Mouse (Mus musculus): Measurements from ENCODE around the gene Sipa1l3. TPM values are rescaled to one million over a fixed set of nuclear protein-coding genes. Genes with fewer than 3 reads are reported as not detected.

The Sipa1l3 gene
- polyA plus RNA-seq, 1 experiment from 2014 or later = 10.3 TPM

DNA sequence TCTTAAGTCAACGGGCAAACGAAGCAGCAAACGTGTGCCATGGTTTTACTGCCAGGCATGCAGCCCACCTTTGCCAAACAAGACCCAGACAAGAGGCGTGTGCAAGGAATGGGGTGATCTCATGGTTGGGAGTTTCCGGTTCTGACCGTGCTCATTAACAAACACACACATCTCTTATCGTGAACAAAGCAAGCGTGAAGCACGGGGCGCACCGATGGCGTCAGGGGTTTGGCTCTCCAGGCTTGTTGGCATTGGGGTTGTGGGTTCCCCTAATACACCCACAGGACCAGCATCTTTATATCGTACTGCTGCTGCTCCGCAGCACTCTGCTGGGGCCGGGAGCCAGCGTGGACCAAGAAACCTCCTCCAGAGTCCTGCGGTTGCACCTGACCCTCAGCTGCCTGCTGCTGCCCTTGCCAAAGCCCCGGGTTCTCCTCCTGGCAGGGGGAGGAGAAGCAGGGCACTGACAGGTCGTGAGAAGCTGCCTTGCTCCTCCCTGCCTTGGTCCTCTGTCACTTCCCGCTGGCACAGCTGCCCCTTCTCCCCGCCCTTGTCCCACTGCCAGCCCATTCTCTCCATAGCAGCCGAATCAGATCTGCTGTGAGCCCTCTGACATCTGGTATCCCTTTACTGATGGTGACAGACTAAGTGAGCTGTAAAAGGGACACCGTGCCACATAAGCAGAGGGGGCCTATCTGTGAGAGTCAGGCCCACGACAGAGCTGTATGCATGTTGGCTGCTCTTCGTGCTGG, 126.5 kb downstream of the Sipa1l3 start:
- 96% methylated on average over 25 of the region's 25 CpGs for WGBS (ENCODE audit: missing documents)
- Histone ChIP-seq H3K27ac (no peak overlapping the region), H3K36me3 (ENCODE audit: inconsistent target) (peaks cover 19% of the 10 kb centered on the region)

DNA sequence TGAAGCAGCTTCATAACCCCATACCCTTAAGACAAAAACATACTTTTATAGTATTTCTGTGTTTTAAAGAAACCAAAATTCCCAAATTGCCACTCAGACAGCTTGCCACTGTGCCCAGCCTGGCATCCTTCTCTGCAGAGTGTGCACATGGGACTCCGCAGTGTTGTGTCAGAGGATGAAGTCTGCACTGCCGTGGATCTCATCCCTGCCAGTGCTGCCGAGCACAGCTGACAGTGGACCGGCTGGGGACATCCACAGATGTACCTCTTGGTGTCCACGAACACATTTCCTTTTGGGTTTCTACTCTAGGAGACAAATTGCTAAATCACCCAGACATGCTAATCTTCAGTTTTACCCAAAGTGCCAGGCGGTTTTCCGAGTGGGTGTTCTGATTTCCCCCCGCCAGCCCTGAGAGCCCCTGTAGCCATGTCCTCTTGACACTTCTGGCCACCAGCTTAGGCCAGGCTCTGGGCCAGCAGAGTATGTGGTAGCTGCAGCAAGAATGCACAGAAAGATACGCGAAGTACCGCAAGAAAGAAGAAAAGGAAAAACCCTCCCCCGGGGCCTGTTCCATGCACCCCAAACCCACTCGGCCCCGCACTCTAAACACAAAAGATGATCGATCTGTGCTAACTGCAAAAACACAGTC, 127.2 kb downstream of the Sipa1l3 start:
- no peaks in the 10 kb centered on the region for H3K79me2 ChIP-seq (ENCODE audit: inconsistent target)
- WGBS (ENCODE audit: missing documents) = 98% methylated on average over 15 of the region's 15 CpGs
- no peak overlapping the region for H3K4me3 ChIP-seq (ENCODE audit: inconsistent target)
- H3K27ac ChIP-seq = no peak overlapping the region
- H3K36me3 ChIP-seq (ENCODE audit: inconsistent target) = peaks cover 19% of the 10 kb centered on the region

More for the DNA sequence above, 126.5 kb downstream of the Sipa1l3 start:
- H3K4me3 ChIP-seq (ENCODE audit: inconsistent target) = no peak overlapping the region
- H3K79me2 ChIP-seq (ENCODE audit: inconsistent target) = no peaks in the 10 kb centered on the region

- H3K4me3 ChIP-seq (ENCODE audit: inconsistent target) = no peak overlapping the region
- H3K79me2 ChIP-seq (ENCODE audit: inconsistent target) = no peaks in the 10 kb centered on the region
- peaks cover 14% of the 10 kb centered on the region; the same call in 1 of the 2 replicates for H3K36me3 ChIP-seq (ENCODE audit: inconsistent target)
- no peak overlapping the region for H3K27ac ChIP-seq
- 92% methylated on average over 10 of the region's 10 CpGs for WGBS (ENCODE audit: missing documents)
These were observed 128.2 kb downstream of the Sipa1l3 start for GRCm38 (mm10) chr7:29390234-29390633.

GRCm38 (mm10) chr7:29387524-29388068, 130.8 kb downstream of the Sipa1l3 start:
- 96% methylated on average over 17 of the region's 17 CpGs for WGBS (ENCODE audit: missing documents)
- H3K79me2 ChIP-seq (ENCODE audit: inconsistent target) = no peaks in the 10 kb centered on the region
- H3K36me3 ChIP-seq (ENCODE audit: inconsistent target) = peaks cover 14% of the 10 kb centered on the region; the same call in 1 of the 2 replicates

GRCm38 (mm10) chr7:29386349-29386748, 132.1 kb downstream of the Sipa1l3 start:
- Histone ChIP-seq H3K79me2 (ENCODE audit: inconsistent target) (no peaks in the 10 kb centered on the region), H3K36me3 (ENCODE audit: inconsistent target) (peaks cover 14% of the 10 kb centered on the region; the same call in 1 of the 2 replicates), H3K27ac (no peak overlapping the region), H3K4me3 (ENCODE audit: inconsistent target) (no peak overlapping the region)
- WGBS (ENCODE audit: missing documents) = 95% methylated on average over 13 of the region's 13 CpGs

More at GRCm38 (mm10) chr7:29387524-29388068, 130.8 kb downstream of the Sipa1l3 start:
- Histone ChIP-seq H3K27ac (no peak overlapping the region), H3K4me3 (ENCODE audit: inconsistent target) (no peak overlapping the region)

GRCm38 (mm10) chr7:29385791-29386190, 132.7 kb downstream of the Sipa1l3 start:
- 95% methylated on average over 10 of the region's 10 CpGs for WGBS (ENCODE audit: missing documents)
- Histone ChIP-seq H3K4me3 (ENCODE audit: inconsistent target) (no peak overlapping the region), H3K79me2 (ENCODE audit: inconsistent target) (no peaks in the 10 kb centered on the region), H3K36me3 (ENCODE audit: inconsistent target) (peaks cover 14% of the 10 kb centered on the region; the same call in 1 of the 2 replicates), H3K27ac (no peak overlapping the region)

GRCm38 (mm10) chr7:29383255-29383654, 135.2 kb downstream of the Sipa1l3 start:
- H3K4me3 ChIP-seq (ENCODE audit: inconsistent target) = no peak overlapping the region
- no peak overlapping the region for H3K27ac ChIP-seq
- H3K36me3 ChIP-seq (ENCODE audit: inconsistent target) = peaks cover 14% of the 10 kb centered on the region; the same call in 1 of the 2 replicates
- WGBS (ENCODE audit: missing documents) = 47% methylated on average over 10 of the region's 10 CpGs
- no peaks in the 10 kb centered on the region for H3K79me2 ChIP-seq (ENCODE audit: inconsistent target)

DNA sequence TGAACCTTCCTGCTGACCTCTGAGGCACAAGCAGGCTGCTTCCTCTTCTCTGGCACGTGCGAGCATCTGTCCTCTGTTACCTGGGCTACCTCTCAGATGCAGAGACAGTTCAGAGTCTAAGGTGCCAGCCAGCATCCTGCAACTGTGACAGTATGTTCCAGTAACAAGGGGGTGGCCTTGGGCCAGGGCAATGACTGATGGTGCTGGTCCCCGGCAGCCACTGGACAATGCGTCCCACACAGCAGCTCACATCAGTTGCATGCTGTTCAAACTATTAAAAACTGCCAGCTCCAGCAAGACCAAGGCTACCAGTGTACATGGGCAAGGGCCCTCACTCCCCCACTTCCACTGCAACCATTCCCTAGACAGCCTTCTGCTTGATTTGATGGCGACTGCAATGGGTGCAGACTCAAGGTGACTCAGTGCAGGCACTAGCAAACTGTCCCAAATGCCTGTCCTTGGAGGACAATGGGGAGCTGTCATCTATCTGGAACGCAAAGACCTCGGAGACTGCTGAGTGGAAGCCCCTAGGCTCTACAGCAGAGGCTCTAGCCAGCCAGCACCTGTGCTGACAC, 136.9 kb downstream of the Sipa1l3 start:
- WGBS (ENCODE audit: missing documents) = 96% methylated on average over 7 of the region's 7 CpGs
- Histone ChIP-seq H3K79me2 (ENCODE audit: inconsistent target) (no peaks in the 10 kb centered on the region), H3K36me3 (ENCODE audit: inconsistent target) (0 out of 2 replicates have a peak, but pooled peaks cover 5% of the 10 kb centered on the region), H3K27ac (no peak overlapping the region), H3K4me3 (ENCODE audit: inconsistent target) (no peak overlapping the region)

- Histone ChIP-seq H3K4me3 (ENCODE audit: inconsistent target) (no peak overlapping the region), H3K27ac (no peak overlapping the region), H3K79me2 (ENCODE audit: inconsistent target) (no peaks in the 10 kb centered on the region), H3K36me3 (ENCODE audit: inconsistent target) (no peaks in the 10 kb centered on the region)
- 85% methylated on average over 6 of the region's 6 CpGs for WGBS (ENCODE audit: missing documents)
These were observed 144.4 kb downstream of the Sipa1l3 start for GRCm38 (mm10) chr7:29374054-29374453.

DNA sequence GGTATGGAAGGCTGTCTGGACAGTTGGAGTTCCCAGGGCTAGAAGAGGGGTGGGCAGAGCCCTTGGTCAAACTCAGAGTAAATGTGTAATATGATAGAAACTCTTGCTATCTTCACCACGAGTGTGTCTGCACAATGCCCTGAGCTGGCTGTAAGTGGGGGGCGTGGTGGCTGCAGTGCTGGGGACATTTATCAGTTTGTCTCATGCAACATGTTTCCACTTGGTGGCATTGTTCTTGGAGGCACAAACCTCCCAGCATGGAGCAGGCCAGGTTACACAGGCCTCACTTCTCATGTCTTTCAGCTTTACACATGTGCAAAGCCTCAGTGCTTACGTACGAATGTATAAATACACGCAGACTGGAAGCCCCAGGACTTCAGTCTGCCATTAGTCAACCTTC, 146.3 kb downstream of the Sipa1l3 start:
- Histone ChIP-seq H3K27ac (no peak overlapping the region), H3K79me2 (ENCODE audit: inconsistent target) (no peaks in the 10 kb centered on the region), H3K4me3 (ENCODE audit: inconsistent target) (no peak overlapping the region), H3K36me3 (ENCODE audit: inconsistent target) (no peaks in the 10 kb centered on the region)
- 93% methylated on average over 5 of the region's 5 CpGs for WGBS (ENCODE audit: missing documents)

- H3K27ac ChIP-seq = no peak overlapping the region
- 81% methylated on average over 6 of the region's 6 CpGs for WGBS (ENCODE audit: missing documents)
- H3K36me3 ChIP-seq (ENCODE audit: inconsistent target) = no peaks in the 10 kb centered on the region
- H3K79me2 ChIP-seq (ENCODE audit: inconsistent target) = no peaks in the 10 kb centered on the region
- no peak overlapping the region for H3K4me3 ChIP-seq (ENCODE audit: inconsistent target)
These were observed 148.4 kb downstream of the Sipa1l3 start for GRCm38 (mm10) chr7:29370031-29370430.

- Histone ChIP-seq H3K4me3 (ENCODE audit: inconsistent target) (no peak overlapping the region), H3K36me3 (ENCODE audit: inconsistent target) (no peaks in the 10 kb centered on the region), H3K79me2 (ENCODE audit: inconsistent target) (no peaks in the 10 kb centered on the region), H3K27ac (no peak overlapping the region)
- 72% methylated on average over 4 of the region's 5 CpGs for WGBS (ENCODE audit: missing documents)
These were observed 150.5 kb downstream of the Sipa1l3 start for GRCm38 (mm10) chr7:29368004-29368320.

DNA sequence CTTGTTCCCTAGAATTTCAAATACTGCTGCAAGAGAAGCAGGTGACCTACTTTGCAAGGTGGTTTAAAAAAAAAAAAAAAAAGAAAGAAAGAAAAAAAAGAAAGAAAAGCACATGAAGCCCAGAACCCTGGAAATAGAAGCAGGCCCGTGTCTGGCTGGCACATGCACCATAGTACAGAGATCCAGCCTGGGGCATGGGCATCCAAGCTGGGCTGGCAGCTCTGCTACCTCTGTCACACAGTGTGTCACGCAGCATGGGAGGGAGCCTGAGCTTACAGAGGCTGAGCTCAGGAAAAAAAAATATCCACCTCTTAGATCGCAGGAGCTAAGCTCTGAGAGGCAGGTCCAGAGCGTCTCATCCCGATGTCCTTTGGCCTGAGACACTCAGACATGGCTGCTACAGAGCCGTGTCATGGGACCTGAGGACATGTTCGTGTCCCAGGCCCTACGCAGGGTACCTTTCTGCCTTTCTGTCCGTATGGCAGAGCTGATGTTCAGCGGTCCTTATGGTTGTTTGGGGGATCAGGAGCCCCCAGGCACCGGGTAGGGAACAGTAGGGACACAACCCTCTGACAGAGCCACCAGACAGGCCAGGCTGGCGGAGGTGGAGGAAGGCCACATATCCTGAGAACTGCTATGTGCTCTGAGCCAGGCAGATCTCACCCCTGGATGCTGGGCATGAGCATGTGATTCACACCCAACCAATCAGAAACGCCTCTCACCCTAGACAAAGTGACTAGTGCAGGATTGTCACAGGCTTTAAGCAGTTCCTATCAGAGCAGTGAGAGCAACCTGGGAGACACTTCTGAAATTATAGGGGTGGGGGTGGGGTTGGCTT, 151.1 kb downstream of the Sipa1l3 start:
- Histone ChIP-seq H3K79me2 (ENCODE audit: inconsistent target) (no peaks in the 10 kb centered on the region), H3K36me3 (ENCODE audit: inconsistent target) (no peaks in the 10 kb centered on the region), H3K4me3 (ENCODE audit: inconsistent target) (no peak overlapping the region), H3K27ac (no peak overlapping the region)
- 93% methylated on average over 13 of the region's 13 CpGs for WGBS (ENCODE audit: missing documents)

GRCm38 (mm10) chr7:29364052-29364451, 154.4 kb downstream of the Sipa1l3 start:
- Histone ChIP-seq H3K36me3 (ENCODE audit: inconsistent target) (no peaks in the 10 kb centered on the region), H3K79me2 (ENCODE audit: inconsistent target) (no peaks in the 10 kb centered on the region), H3K27ac (no peak overlapping the region), H3K4me3 (ENCODE audit: inconsistent target) (no peak overlapping the region)
- WGBS (ENCODE audit: missing documents) = 98% methylated on average over 4 of the region's 4 CpGs
